Mouse (Mus musculus) monocyte, adult 2 months (primary cell): ENCODE results near the gene Snx29.
"Not testable (repeated sequence)": the region's sequence is repeated elsewhere in the genome, so short reads cannot be mapped to it uniquely, and the experiment has no call there.

ENCODE experiments used
- DNase-seq, 2 experiments: peaks; one replicate each; pipeline ENCODE4 v3.0.0; 2022; ENCODE audit warnings: low spot score in 2 of 2, low read depth in 1 of 2

The Snx29 gene

DNA sequence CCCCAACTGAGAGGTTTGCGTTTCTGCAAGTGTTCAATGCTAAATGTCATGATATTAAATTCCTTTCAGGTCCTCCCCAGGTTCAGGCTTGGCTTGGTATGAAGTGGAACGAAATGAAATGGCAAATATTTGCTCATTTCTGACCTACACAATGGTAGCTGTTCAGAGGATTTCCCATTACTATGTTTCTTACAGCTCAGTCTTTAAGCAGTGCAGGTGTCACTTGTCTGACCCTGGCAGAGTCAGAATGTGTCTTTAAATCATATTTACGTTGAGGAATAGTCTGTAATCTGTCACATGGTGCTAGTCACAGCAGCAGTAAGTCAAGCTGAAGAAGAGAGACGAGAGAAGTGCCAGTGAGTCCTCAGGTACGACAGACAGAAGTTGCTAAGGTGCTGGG lies 36.5 kb downstream of the Snx29 start:
- no peak for DNase-seq

DNA sequence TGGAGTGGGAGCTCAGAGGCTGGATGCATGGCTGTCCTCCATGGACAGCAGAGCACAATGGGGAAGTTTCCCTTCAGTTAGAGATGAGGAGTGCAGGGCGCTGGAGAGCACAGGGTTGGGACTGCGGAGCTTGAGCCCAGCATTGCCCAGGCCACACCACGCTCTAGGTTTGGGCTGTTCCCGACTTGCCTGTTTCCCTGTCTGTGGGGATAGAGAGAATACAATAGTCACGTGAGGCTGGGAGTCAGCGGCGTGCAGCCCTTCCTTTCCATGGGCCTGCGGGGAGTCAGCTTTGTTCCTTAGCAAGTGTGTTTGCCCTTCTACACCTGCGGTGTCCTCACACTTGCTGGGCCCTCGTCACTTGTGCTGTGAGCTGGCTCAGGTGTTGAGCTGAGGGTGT lies 37.2 kb downstream of the Snx29 start:
- no peak for DNase-seq

DNA sequence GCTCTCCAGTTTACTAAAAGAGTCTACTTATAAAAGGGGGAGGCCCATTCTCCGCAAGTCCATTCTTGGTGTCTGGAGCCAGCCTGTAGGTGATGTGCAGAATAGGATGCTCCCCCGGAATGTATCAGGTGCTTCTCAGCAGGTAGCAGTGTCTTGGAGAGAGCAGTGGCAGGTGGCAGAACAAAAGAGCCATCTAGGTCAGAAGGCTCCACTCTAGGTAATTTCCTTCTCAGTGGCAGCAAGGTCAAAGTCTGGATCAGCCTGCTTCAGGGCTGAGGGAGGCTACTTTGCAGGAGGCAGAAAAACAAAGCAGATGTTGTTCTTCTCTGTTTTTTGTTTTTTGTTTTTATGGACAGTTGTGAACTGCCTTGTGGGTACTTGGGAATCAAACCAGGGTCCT lies 37.9 kb downstream of the Snx29 start:
- not testable (repeated sequence) for DNase-seq

GRCm38 (mm10) chr16:11365626-11366025 lies 42.9 kb downstream of the Snx29 start:
- DNase-seq, result no peak

DNA sequence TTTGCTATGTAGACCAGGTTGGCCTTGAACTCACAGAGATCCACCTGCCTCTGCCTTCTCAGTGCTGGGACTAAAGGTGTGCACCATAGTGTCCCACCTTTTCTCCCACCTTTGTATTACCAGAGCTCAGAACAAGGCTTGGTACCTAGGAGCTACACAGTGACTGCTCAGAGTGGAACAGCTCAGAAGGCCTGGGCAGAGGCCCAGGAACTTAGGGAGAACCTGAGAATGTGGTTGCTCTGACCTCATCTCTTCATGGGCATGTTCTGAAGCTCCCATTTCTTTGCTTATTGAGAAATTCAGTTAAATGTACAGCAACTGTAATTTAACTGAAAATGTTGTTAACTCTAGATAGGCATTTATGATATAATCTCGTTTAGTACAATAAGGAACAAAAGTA lies 44.1 kb downstream of the Snx29 start:
- no peak for DNase-seq

- DNase-seq, result no peak
These were observed 45.7 kb downstream of the Snx29 start for GRCm38 (mm10) chr16:11368412-11368811.

- DNase-seq, result no peak
These were observed 46.5 kb downstream of the Snx29 start for GRCm38 (mm10) chr16:11369162-11369561.

GRCm38 (mm10) chr16:11369642-11370041 lies 46.9 kb downstream of the Snx29 start:
- no peak for DNase-seq

- DNase-seq, result no peak
These were observed 47.4 kb downstream of the Snx29 start for GRCm38 (mm10) chr16:11370132-11370544.

GRCm38 (mm10) chr16:11379264-11379663 lies 56.6 kb downstream of the Snx29 start:
- no peak for DNase-seq

DNA sequence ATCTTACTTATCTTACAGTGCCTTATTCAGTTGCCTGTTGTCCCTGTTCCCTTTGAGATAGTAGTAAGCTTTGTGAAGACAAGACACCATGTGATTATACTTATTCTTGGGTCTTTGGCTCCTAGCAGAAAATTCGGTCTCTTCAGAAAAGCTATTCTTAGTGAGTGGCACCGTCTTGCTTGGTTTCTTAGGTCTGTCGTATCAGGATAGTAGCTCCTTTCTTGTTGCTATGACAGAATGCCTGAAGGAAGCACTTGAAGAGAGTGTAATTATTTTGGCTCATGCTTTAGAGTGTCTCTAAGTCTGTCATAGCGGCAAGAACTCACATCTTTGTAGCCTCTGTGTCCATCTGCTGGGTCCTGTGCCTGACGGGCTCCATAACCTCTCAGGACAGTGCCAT lies 57.3 kb downstream of the Snx29 start:
- no peak for DNase-seq

DNA sequence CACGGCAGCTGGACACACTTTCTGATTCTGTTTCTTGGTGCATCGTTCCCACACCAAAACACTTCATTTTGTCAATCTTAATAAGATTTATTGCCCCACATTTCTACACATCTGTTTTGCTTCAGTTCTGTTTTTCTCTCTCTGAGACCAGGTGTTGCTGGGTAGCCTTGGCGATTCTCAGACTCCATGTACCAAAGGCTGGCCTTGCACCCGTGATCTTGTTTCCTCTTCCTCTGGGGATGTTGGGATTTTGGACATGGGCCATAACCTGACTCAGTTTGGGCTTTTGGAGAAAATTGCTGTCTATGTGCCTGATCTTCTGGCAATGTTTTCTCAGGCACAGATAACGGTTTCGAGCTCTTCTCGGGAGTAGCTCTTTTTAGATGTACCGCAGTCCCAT lies 58.2 kb downstream of the Snx29 start:
- no peak for DNase-seq

GRCm38 (mm10) chr16:11384361-11384760 lies 61.7 kb downstream of the Snx29 start:
- no peak for DNase-seq

GRCm38 (mm10) chr16:11385150-11385549 lies 62.4 kb downstream of the Snx29 start:
- DNase-seq, result no peak

DNA sequence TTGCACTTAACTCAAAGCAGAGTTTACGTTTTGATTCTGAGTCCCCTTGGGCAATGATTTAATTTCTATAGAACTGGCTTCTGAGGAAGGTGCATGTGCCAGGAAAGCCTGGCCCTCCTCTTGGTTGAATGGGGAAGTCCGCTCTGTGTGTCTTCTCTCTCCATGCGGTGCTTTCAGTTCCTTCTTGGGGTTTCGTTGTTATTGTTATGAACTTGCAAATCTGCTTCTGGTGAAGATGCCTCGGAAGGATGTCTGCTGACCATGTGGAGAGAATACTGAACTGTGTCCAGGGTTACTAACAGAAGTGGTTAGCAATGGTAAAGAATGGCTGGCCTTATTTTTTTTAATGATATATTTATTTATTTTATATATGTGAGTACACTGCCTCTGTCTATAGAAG lies 63.1 kb downstream of the Snx29 start:
- DNase-seq, result peak; percentile 50 to 68

DNA sequence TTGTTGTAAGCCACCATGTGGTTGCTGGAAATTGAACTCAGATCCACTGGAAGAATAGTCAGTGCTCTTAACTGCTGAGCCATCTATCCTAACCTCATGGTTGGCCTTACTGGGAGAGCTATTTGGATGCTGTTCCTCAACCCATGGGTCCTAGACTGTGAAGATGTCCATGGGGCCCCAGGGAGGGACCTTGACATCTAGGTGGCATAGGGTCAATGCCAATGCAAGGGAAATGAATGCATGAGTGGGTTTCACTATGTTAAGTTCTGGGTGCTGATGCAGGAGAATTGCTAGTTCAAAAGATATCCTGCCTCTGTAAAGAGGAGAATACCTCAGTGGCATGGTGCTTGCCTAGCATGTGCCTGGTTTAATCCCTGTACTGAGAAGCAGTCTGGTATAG lies 63.5 kb downstream of the Snx29 start:
- DNase-seq, result no peak

- no peak for DNase-seq
These were observed 65.4 kb downstream of the Snx29 start for GRCm38 (mm10) chr16:11388085-11388484.

- DNase-seq, result no peak
These were observed 66.6 kb downstream of the Snx29 start for GRCm38 (mm10) chr16:11389324-11389723.

DNA sequence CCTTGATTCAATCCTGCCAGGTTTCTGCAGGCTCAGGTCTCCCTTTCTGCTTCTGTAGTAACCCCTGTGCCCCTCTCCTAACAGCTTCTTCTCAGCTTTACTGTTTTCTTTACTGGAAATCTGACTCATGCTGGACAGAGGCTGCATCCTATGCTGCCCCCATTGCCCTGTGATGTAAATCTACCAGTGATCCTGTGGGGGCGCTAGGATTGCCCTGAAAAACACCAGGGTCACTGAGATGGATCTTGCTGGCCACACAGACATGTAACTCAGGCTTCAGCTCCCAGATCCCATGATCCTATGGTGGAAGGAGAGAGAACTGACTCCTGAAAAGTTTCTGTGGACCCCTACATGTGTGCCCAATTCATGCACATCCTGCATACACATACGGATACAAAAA lies 73.9 kb downstream of the Snx29 start:
- DNase-seq, result no peak

DNA sequence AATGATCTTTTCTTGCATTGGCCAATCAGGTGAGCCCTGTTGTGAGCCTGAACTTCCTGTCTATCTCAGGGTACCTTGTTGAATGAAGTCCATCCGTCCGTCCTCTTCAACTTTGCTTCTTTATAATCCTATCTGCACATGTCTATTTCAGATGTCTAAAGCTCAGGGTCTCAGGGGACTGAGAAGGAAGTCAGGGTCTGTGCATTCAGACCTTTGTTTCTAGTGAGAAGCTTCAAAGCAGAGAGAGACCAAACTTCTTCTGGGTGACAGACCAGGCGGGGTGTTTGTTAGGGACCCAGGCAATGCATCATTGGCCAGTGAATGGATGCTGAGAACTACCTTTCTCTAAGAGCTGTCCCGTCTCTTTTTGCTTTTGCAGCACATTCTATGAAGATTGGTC lies 76.7 kb downstream of the Snx29 start:
- DNase-seq, result no peak

- DNase-seq, result no peak
These were observed 77.3 kb downstream of the Snx29 start for GRCm38 (mm10) chr16:11399845-11400565.

- DNase-seq, result no peak
These were observed 78.2 kb downstream of the Snx29 start for GRCm38 (mm10) chr16:11400936-11401335.

DNA sequence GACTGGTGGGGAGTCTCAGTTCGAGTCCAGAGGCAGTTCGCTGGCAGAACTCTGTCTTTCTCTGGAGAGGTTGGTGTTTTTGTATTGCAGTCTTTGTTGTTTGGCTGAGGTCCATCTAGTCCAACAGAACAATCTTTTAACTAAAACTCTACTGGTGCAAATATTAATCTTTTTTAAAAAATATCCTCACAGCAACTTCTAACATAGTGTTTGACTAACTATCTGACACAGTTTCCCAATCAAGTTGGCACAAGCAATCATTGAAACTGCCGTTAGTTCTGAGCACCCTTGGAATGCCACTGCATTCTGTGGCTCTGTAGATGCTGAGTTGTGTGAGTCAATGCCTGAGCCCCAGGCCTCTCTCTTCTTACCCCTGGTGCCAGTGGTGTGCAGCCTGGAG lies 82.5 kb downstream of the Snx29 start:
- DNase-seq, result no peak
